Mouse (Mus musculus): ENCODE data around the gene Rec114.

DNA sequence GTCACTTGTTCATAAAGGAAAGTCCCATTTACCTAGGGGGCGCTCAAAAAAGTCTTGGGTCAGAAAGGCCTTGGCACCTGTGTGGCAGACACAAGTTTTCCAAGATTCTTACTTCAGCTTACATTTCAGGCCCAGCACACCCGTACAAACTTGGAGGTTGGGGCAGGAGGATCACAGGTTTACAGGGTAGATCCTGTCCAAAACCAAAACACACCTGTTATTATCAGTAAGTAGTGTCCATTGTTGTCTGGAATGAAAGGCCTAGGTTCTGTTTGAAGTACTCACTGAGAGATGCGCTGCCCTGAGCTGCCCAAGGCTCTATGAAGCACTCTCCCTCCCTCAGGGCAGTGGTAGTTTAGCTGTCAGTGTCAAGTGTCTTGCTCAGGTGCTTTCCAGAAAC is 84.4 kb downstream of the Rec114 start:
- TF ChIP-seq CTCF (IDR thresholded peaks at IDR 0.05; ENCODE audit: low read depth, low read length) (no peak), POLR2A (IDR thresholded peaks at IDR 0.05; ENCODE audit: extremely low read depth, insufficient read depth, low read length) (no peak)
